Mouse (Mus musculus): ENCODE measurements at regions not wholly inside any gene's neighbourhood (a gene's known extent, or its start where the extent isn't known, plus 50 kb on each side); places are given as distances from the start of the nearest gene placed in this dataset.

DNA sequence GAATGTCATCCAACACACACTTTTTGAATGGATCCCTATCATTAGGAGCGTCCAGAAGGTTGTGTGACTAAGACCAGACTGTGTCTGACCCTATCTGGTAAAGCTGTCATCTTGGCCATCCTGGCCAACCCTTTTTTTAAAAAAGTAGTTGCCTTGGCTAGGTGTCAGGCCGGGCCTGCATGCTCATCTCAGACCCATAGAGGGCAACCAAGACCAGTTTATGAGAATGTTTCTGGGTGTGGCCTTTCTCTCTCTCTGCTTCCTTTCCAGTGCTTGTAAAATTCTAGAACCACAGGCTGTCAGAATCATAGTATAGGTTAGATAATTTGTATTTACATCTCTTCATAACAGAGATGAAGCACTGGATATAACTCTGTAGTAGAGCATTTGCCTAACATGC, 62.8 kb upstream of the Las1l start:
- DNase-seq = peak; percentile 79 to 82
- intact Hi-C loops (cut with DNase I) = loop anchor here (1.0 to 10.0 kb wide), 3 partner anchors 114 to 695 kb away; partner anchors contain the start of gene Gpr165

DNA sequence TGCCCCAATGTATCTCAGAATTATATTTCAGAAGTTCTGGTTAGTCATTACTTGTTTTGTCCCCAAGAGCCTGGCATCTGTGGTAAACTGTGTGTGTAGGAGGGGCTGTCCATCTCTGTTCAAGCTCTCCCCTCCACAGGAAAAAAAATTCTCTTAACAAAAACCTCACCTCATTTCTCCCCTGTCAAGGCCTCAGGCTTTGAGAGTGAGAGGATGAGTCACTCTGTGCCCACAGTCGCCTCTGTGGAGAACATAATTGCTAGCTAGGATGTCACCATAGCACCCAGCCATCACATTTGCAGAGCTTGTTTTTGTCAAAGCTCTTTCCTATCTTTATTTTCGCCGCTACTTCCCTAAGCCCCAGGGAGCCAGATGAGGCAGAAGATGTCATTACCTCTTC, 63.6 kb upstream of the Las1l start:
- intact Hi-C loops (cut with DNase I) = loop anchor here (5.0 kb wide), 2 partner anchors 127 to 307 kb away; no protein-coding TSS in a partner anchor

DNA sequence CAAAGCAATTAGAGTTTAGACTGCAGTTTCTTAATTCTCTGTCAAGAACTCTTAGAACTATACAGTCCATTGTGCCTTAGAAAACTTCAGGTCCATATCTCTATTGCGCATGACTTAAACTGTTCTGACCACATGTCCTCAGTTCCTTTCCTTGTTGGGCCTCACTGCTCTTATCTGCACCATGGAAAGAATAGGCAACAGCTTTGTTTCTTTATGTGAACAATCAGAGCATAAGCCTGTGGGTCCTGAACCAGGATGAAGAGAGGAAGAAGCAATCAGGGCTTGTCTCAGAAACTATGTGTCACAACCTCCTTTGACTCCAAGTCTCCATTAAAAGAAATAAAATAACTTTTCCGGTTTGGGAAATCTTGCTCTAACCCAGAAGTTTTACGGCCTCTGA, 68.6 kb upstream of the Las1l start:
- intact Hi-C loops (cut with DNase I) = no loop called here
- DNase-seq = peak in 1 of 2 experiments; percentile 5

More for the DNA sequence above, 63.6 kb upstream of the Las1l start:
- no peak for DNase-seq

DNA sequence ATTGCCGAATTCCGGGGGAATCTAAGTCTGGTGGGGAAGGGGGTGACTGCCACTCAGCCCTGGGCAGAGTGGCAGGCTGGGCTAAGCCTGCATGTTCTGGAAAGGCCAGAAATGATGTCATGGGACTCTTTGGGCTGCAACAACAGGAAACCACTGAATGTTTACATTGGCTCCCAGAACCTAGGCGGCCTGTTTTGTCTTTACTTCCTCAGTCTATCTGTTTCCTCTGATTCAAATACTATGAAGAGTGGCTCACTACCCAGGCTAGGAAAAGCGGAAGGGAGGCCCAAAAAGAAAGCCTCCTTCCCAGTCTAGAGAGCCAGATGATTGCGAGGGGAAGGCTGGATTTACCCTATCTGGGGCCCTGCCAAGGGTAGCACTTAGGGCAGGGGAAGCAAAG, 69.1 kb upstream of the Las1l start:
- peak; percentile 56 to 59 for DNase-seq
- intact Hi-C loops (cut with DNase I) = loop anchor here (2.0 kb wide), 1 partner anchor 71 kb away; the partner anchor contains the start of gene Msn

DNA sequence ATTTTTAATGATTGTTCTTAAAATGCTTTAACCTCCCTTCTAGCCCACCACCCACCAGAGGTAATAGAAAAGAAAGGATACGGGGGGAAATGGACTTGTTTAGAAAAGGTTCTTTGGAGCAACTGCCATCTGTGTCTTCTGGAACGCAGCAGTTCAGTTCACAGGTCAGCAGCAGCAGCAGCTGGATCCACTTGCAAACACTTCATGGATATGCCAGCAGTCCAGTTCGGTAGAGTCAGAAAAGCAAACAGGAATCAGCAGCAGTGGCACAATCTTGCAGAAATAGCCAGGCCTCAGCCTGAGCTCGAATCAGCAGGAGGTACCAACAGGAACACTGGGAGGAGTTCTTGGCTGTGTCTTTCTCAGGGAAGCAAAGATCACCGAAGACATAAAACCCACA, 64.3 kb upstream of the Msn start:
- no peak for DNase-seq
- intact Hi-C loops (cut with DNase I) = no loop called here

DNA sequence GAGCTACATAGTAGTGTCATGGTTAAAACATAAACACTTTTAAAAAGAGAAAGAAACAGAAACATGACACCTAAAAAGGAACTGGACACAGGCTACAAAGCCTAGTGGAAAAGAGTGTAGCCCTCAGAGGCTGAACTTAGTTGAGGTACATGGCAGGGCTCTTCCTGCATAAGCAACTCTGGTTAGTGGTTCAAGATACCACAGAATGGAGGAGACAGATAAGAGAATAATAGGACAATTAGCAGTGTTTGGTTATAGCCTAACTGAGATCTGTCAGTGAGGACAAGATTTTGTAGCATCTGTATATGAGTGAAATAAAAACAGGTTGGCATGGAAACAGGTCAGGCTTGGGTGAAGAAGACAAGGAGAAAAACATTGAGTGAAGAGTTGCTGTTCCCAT, 60.5 kb upstream of the Msn start:
- intact Hi-C loops (cut with DNase I) = no loop called here
- DNase-seq = no peak

DNA sequence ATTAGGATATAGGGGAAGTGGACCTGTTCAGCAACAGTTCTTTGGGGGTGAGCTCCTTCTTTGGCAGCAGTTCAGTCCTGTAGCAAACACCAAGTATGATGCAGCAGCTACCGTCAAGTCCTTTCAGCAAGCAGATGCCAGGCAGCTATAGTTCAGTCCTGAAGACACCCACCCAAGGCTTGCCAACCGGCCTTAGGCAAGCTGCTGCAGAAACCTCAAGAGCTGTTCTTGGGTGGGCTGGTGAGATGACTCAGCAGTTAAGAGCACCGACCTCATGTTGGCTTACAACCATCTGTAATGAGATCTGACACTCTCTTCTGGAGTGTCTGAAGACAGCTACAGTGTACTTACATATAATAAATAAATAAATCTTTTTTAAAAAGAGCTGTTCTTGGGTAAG, 53.6 kb upstream of the Msn start:
- intact Hi-C loops (cut with DNase I) = no loop called here
- DNase-seq = no peak

Measured in heart, postnatal 10 days (tissue).